Mouse (Mus musculus) stomach, embryonic 14.5 days (tissue): ENCODE results near the gene Ccdc169. TPM values are rescaled to one million over a fixed set of nuclear protein-coding genes. Genes with fewer than 3 reads are reported as not detected.

Source experiments
- ATAC-seq: fragments of 200-750 bp; cut with Nextera tagmentation; 2 replicates; pipeline ENCODE4 v1.8.0; 2017; ENCODE audit warnings: low read depth, moderate TSS enrichment; ENCODE audit not compliant: insufficient number of reproducible peaks, insufficient read depth, low FRiP score
- H3K27ac ChIP-seq: fragments of 300-500 bp; sonication (generic); 2 replicates; pipeline ENCODE4 v1.5.1; 2014; ENCODE audit warnings: mild to moderate bottlenecking, low read length, moderate library complexity, mixed read lengths
- H3K27me3 ChIP-seq: fragments of 300-500 bp; sonication (generic); 2 replicates; pipeline ENCODE4 v1.6.1; 2014; ENCODE audit warnings: low read length, control low read depth, mixed read lengths; ENCODE audit not compliant: control insufficient read depth, insufficient read depth
- H3K36me3 ChIP-seq: fragments of 300-500 bp; sonication (generic); 2 replicates; pipeline ENCODE4 v1.6.1; 2014; ENCODE audit warnings: mild to moderate bottlenecking, control low read depth, low read length, moderate library complexity, mixed read lengths; ENCODE audit not compliant: control insufficient read depth, insufficient read depth
- H3K4me1 ChIP-seq: fragments of 300-500 bp; sonication (generic); 2 replicates; pipeline ENCODE4 v1.6.1; 2014; ENCODE audit warnings: low read length, control low read depth, mixed read lengths; ENCODE audit not compliant: control insufficient read depth, insufficient read depth
- H3K4me2 ChIP-seq: fragments of 300-500 bp; sonication (generic); replicated peaks from 2 replicates; pipeline ENCODE4 v1.6.1; 2014; ENCODE audit warnings: low read depth, low read length, control low read depth
- H3K4me3 ChIP-seq: fragments of 300-500 bp; sonication (generic); 2 replicates; pipeline ENCODE4 v1.5.1; 2014; ENCODE audit warnings: low read depth, low read length, control low read depth
- H3K9ac ChIP-seq: fragments of 300-500 bp; sonication (generic); replicated peaks from 2 replicates; pipeline ENCODE4 v1.6.1; 2014; ENCODE audit warnings: low read depth, mild to moderate bottlenecking, control low read depth, low read length, moderate library complexity, mixed read lengths
- H3K9me3 ChIP-seq: fragments of 300-500 bp; sonication (generic); 2 replicates; pipeline ENCODE4 v1.6.1; 2016; ENCODE audit warnings: low read depth, low read length, control low read depth; ENCODE audit not compliant: control insufficient read depth
- WGBS: fragments of 180-500 bp; shearing (Covaris S2); extraction: QIAGEN DNeasy Blood & Tissue Kit; methylation state at CpG from one replicate; pipeline ENCODE4 v1.1.7; 2014; 5-methylcytosine and 5-hydroxymethylcytosine counted together
- microRNA-seq: library from miRNA; unstranded; fragments of <30 nt; microRNA quantifications from one replicate; pipeline ENCODE4, GENCODE M21; 2016
- polyA plus RNA-seq: library from polyadenylated mRNA; unstranded; fragments of >200 nt; fragmentation: Nextera tagmentation; extraction: Ambion mirVana; gene quantifications from 2 replicates; pipeline ENCODE4 v1.2.1, GENCODE M21; 2014

Gene Ccdc169
- polyA plus RNA-seq, 1 experiment from 2014 or later = not detected

- Histone ChIP-seq H3K36me3 (no peaks in the 10 kb centered on the region), H3K9me3 (peaks cover 4% of the 10 kb centered on the region), H3K9ac (no peak overlapping the region), H3K27ac (no peak overlapping the region), H3K4me2 (no peak overlapping the region), H3K4me1 (no peaks in the 10 kb centered on the region), H3K27me3 (no peaks in the 10 kb centered on the region), H3K4me3 (no peak overlapping the region)
- no peak for ATAC-seq
- WGBS = 82% methylated on average over 2 of the region's 2 CpGs
These were observed 85.4 kb downstream of the Ccdc169 start for GRCm38 (mm10) chr3:55222502-55222901.

Small RNAs within 50 kb of the gene (microRNA-seq; reads per million reads assigned to microRNA genes)
- not detected for gene Gm22029

Other genes starting within 250 kb of the Ccdc169 start
- gene Sertm1, start 221.5 kb upstream of the Ccdc169 start, polyA plus RNA-seq = not detected in 2 replicates
- gene Ccna1, start 81.8 kb upstream of the Ccdc169 start, polyA plus RNA-seq = 2.7 and 3.3 TPM in 2 replicates
- gene Spg20, start 25.2 kb upstream of the Ccdc169 start, polyA plus RNA-seq = 43.3 and 46.7 TPM in 2 replicates
- not detected in 2 replicates for gene Sohlh2, start 44.7 kb downstream of the Ccdc169 start, polyA plus RNA-seq
- gene Dclk1, start 105.0 kb downstream of the Ccdc169 start, polyA plus RNA-seq = 18.4 and 18.7 TPM in 2 replicates